Mouse (Mus musculus) cortical plate, adult 2 months (tissue): ENCODE measurements around the gene Hist1h2bb. TPM values are rescaled to one million over a fixed set of nuclear protein-coding genes. Genes with fewer than 3 reads are reported as not detected.

Experiments
- H3K27ac ChIP-seq: fragments of 200-500 bp; 2 replicates; pipeline ENCODE4 v1.5.1; 2012; ENCODE audit warnings: low read length, control low read depth, inconsistent platforms; ENCODE audit not compliant: insufficient read depth
- H3K4me1 ChIP-seq: fragments of 200-500 bp; 2 replicates; pipeline ENCODE4 v1.6.1; 2011; ENCODE audit warnings: low read length; ENCODE audit not compliant: control insufficient read depth, insufficient read depth
- H3K4me3 ChIP-seq: fragments of 200-500 bp; 2 replicates; pipeline ENCODE4 v1.5.1; 2011; ENCODE audit warnings: mild to moderate bottlenecking, low read length, control low read depth; ENCODE audit not compliant: insufficient read depth
- CTCF ChIP-seq: fragments of 200-500 bp; IDR thresholded peaks from 2 replicates; pipeline ENCODE4 v1.5.1; 2011; ENCODE audit warnings: mild to moderate bottlenecking, control low read depth, low read length; ENCODE audit not compliant: insufficient read depth; ENCODE audit errors: extremely low read depth
- POLR2A ChIP-seq: fragments of 200-500 bp; IDR thresholded peaks from 2 replicates; pipeline ENCODE4 v1.6.1; 2011; ENCODE audit warnings: mild to moderate bottlenecking, low read length, control low read depth; ENCODE audit not compliant: insufficient read depth; ENCODE audit errors: extremely low read depth
- polyA plus RNA-seq: library from polyadenylated mRNA; depleted of rRNA; stranded (reverse); fragments of >200 nt; gene quantifications from 2 replicates; pipeline ENCODE4 v1.2.3, GENCODE M21; 2012

Hist1h2bb gene
- polyA plus RNA-seq, 1 experiment: 1.9 TPM

DNA sequence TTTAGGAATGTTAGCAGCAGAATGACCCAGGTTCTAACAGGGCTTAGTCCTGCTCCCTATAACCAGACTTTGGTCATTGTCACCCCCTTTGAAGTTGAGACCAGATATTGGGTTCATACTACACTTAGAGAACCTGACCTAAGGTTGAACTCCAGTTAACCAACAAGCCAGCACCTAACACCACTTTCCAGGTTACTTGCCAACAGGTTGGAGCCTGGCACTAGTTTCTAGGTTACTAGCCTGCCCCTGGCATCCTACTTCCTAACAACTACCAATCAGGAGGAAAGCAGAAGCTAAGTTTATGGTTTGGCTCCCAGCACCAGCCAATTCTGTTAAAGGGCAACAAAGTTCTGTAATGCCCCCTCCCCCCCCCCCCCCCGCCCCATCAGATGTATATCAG, 21.3 kb upstream of the Hist1h2bb start:
- TF ChIP-seq CTCF (no peak), POLR2A (no peak)
- no peak overlapping the region for H3K27ac ChIP-seq
- H3K4me3 ChIP-seq: no peak overlapping the region
- no peaks in the 10 kb centered on the region for H3K4me1 ChIP-seq

DNA sequence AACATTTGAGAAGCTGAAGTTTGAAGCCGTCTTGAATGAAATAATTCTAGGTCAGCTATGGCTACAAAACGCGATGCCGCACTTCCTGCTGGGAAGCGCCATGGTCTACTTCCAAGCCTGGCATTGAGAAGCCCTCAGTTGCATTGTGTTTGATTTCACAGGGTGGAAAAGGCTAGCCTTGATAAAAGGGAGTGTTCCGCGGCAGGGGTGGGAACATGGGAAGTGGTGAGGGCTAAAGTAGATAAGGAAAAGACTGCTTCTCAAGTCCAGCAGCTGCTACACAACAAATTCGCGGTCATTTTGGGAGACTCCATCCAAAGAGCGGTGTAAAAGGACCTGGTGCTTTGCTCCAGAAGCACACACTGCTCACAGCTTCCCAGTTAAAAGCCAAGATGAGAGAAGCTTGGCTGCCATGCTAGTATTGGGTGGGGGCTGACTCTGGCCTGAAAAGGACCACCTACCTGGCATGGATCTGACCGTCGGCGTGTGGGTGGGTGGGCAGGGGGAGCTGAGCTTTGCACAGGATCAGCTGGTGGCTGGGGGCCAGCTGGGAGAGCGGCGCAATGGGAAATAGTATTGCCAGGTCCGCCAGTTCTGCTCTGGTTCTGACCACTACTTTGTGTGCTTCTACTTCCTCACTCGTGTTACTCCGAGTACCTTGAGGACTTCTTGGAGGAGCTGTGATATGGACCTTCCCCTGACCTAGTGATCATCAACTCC, 17.9 kb upstream of the Hist1h2bb start:
- Histone ChIP-seq H3K4me3 (no peak overlapping the region), H3K27ac (no peak overlapping the region), H3K4me1 (peaks cover 2% of the 10 kb centered on the region; the same call in 1 of the 2 replicates)
- TF ChIP-seq CTCF (no peak), POLR2A (no peak)

DNA sequence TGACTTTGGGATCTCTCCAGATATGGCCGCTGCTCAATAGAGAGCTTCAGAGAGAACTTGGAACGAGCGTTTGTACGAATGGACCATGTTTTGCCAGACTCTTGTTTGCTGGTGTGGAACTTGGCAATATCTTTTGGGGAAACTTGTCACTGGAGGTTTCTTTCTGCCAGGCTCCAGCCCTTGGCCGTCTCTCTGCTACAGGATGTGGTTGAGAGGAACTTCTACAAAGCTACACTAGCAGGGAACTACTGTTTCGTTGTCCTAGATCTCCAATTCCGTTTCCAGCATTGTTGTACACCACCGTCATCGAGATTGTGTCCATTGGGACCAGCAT, 17.4 kb upstream of the Hist1h2bb start:
- TF ChIP-seq POLR2A: no peak
- no peak for TF ChIP-seq CTCF
- Histone ChIP-seq H3K4me1 (peaks cover 2% of the 10 kb centered on the region; the same call in 1 of the 2 replicates), H3K27ac (no peak overlapping the region), H3K4me3 (no peak overlapping the region)

DNA sequence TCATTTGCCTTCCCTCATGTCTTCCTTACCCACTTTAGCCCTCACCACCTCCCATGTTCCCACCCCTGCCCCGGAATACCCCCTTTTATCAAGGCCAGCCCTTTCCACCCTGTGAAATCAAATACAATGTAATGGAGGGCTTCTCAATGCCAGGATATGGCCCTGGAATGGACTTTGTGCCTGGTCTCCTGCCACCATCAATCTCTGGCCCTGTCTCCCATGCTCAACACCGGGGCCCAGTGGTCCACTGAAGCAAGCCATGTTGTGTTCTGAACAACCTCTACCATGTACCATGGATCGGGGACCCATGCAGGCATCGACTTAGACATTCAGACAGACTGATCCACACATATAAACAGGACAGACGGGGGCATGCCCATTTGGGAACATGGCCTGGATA, 16.8 kb upstream of the Hist1h2bb start:
- Histone ChIP-seq H3K4me1 (peaks cover 2% of the 10 kb centered on the region; the same call in 1 of the 2 replicates), H3K4me3 (no peak overlapping the region), H3K27ac (no peak overlapping the region)
- no peak for TF ChIP-seq POLR2A
- no peak for TF ChIP-seq CTCF

DNA sequence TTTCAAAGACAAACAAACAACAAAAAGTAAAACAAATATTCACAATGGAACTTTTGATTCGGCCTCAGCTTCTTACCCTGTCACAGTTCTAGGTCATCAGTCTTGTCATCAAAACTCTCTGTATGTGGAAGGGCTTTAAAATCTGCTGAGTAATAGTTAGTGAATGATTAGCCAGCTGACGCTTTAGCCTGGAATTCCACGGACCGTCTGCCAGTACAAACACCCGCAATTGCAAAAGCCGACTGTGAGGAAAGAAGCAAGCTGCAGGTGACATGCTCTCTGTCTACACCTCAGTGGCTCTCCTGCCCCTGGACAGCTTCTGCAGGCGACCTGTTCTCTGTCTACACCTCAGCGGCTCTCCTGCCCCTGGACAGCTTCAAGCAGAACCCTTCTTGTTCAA, 16.1 kb upstream of the Hist1h2bb start:
- Histone ChIP-seq H3K4me1 (peaks cover 2% of the 10 kb centered on the region; the same call in 1 of the 2 replicates), H3K4me3 (no peak overlapping the region), H3K27ac (no peak overlapping the region)
- TF ChIP-seq CTCF (no peak), POLR2A (no peak)

DNA sequence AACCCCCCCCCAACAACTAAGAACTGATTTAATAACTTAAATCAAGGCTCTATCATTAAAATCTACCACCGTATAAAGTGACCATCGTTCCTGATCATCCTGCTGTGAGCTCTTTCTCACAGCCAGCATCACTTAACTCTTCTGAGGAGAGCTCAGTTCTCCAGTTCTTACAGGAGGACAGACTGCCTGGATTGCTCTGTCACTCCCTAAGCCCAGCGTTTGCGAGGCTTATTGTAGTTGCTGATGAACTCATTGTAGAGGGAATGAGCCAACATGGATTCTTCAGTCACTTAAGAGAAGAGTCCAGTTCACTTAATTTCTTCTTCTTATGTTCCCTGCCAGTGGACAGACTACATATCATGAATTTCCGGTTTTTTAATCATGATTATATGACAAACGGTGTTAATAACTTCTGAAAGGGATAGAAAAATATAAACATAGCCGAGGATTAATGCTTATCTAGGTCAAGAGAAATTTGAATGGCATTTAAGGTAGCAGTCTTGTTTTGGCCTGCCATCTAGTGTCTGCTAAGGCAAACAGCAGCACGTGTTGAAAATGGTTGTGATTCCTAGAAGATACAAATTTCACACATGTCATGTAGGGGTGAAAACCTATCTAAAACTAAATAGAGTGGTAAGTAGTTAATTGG, 14.3 kb upstream of the Hist1h2bb start:
- Histone ChIP-seq H3K4me3 (no peak overlapping the region), H3K4me1 (peaks cover 2% of the 10 kb centered on the region; the same call in 1 of the 2 replicates), H3K27ac (no peak overlapping the region)
- TF ChIP-seq POLR2A: no peak
- peak; percentile 88 for TF ChIP-seq CTCF

DNA sequence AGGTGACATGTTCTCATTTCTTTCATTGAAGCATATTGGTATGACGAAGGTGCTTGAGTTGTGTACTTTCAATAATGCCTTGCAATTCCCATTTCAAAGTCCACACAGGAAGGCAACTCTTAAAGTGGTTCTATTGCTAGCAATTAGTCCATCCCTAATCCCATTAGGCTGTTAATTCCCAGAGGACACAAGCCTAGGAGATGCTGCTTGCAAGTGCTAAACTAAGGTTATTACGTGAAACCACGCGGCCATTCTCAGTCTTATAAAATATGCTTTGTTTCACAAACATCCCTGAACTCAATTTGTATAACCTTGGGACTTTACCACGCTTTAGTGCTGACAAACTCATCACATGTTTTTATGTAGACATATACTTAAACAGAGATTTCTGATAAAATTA, 9.4 kb upstream of the Hist1h2bb start:
- no peak for TF ChIP-seq CTCF
- no peak for TF ChIP-seq POLR2A
- peaks cover 1% of the 10 kb centered on the region; the same call in 1 of the 2 replicates for H3K4me1 ChIP-seq

DNA sequence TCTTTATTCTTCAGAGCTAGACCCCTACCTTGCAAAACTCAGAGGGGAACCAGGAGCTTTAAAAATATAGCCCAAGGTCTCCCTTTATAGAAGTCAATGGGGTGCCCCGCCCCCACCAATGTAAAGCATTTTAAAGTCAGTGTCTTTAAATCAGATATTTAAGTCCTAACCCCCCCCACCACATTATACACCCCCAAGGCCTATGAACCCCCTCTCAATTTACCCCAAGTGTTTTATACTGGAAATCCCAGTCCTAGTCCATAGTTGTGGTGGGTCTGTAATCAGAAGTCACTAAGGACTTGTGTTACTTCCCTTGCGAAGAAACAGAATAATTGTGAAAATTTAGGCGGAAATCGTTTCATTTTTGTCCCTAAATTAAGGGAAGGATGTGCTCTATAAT, 8.5 kb upstream of the Hist1h2bb start:
- TF ChIP-seq CTCF: no peak
- no peak for TF ChIP-seq POLR2A
- Histone ChIP-seq H3K27ac (peak overlapping the region; percentile 60; the same call in 1 of the 2 replicates), H3K4me3 (peak overlapping the region; percentile 67; the same call in 1 of the 2 replicates), H3K4me1 (no peaks in the 10 kb centered on the region)

More for the DNA sequence above, 9.4 kb upstream of the Hist1h2bb start:
- Histone ChIP-seq H3K4me3 (no peak overlapping the region), H3K27ac (no peak overlapping the region)

DNA sequence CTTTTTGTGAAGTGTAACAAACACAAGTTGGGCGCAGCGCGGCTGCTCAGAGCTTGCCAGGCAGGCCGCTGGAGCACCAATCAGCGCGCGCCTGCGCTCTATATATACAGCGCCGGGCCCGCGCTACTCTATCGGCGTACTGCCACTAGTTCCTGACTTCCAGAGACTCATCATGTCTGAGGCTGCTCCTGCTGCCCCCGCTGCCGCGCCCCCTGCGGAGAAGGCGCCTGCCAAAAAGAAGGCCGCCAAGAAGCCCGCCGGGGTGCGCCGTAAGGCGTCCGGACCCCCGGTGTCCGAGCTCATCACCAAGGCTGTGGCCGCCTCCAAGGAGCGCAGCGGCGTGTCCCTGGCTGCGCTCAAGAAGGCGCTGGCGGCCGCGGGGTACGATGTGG, 7.9 kb upstream of the Hist1h2bb start, which contains the start of gene Hist1h1c:
TSS of gene Hist1h1c (plus strand) at position 132 of the 392 bp plus-strand sequence.
- peak; percentile 97 for TF ChIP-seq POLR2A
- no peak for TF ChIP-seq CTCF
- Histone ChIP-seq H3K4me3 (peak within 1 kb of the TSS; percentile 67), H3K4me1 (no peaks in the 10 kb centered on the region), H3K27ac (peak within 1 kb of the TSS; percentile 73)

DNA sequence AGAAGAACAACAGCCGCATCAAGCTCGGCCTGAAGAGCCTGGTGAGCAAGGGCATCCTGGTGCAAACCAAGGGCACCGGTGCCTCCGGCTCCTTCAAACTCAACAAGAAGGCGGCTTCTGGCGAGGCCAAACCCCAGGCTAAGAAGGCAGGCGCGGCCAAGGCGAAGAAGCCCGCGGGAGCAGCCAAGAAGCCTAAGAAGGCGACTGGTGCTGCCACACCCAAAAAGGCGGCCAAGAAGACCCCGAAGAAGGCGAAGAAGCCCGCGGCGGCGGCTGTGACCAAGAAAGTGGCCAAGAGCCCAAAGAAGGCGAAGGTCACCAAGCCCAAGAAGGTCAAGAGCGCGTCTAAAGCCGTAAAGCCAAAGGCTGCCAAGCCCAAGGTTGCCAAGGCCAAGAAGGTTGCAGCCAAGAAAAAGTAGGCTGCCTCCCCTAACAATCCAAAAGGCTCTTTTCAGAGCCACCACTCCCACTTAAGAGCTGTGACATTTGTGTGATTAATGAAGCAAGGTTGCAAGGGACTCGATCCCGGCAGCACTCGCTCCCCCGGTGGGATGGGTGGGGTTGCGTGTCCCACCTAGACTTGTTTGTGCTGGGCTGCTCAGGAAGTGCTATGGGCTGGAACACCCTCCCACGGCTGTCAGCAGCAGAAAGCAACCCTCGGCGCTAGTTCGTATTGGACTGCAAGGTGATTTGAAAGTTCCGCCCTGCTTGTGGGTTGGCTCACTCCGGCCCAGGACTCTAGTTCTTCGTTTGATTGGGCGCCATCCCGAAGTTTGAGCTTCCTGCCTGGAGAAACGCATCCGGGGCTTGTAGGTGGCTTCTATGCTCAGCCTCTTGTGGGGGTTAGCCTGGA, 7.2 kb upstream of the Hist1h2bb start:
- TF ChIP-seq POLR2A (peak; percentile 57; the same call in 1 of the 2 replicates), CTCF (no peak)
- no peaks in the 10 kb centered on the region for H3K4me1 ChIP-seq
- peak overlapping the region; percentile 67 for H3K4me3 ChIP-seq
- peak overlapping the region; percentile 89 for H3K27ac ChIP-seq

DNA sequence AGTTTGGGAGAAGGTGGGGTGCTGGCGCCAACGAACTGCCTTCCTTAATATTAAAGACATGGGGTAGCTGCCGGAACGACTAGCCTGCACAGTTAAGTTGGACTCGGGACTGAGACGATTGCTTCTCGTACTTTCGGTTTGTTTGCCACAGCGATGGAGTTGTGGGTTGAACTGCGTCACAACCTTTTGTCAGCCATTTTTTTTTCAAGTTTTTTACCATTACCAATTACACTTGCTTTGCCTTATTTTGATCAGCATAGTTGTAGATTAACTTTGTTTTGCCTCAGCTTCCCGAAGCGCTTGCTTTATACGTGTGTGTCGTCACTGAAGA, 6.6 kb upstream of the Hist1h2bb start:
- peak overlapping the region; percentile 89 for H3K27ac ChIP-seq
- TF ChIP-seq POLR2A: no peak
- no peak for TF ChIP-seq CTCF
- H3K4me1 ChIP-seq: no peaks in the 10 kb centered on the region
- H3K4me3 ChIP-seq: peak overlapping the region; percentile 67
